ENCODE assay signal across 8 mouse cellular contexts in genomic region chr12:9585085-9585453, GRCm38 (mm10). TPM values are rescaled to one million over a fixed set of nuclear protein-coding genes. Genes with fewer than 3 reads are reported as not detected.
DNase-seq lines count a peak whose midpoint lies in the region; ATAC-seq and TF ChIP-seq lines count a peak whose summit lies in the region.

No protein-coding gene starts in this region.

- WGBS in embryonic facial prominence, embryonic 15.5 days: 2% methylated on average over 7 of the region's 7 CpGs
- 4% methylated on average over 7 of the region's 7 CpGs for WGBS in intestine, embryonic 15.5 days
- WGBS in neural tube, embryonic 13.5 days: 3% methylated on average over 7 of the region's 7 CpGs

- peak overlapping the region; percentile 68 for H3K4me2 ChIP-seq in embryonic facial prominence, embryonic 15.5 days (replicated peaks)
- peak overlapping the region; percentile 74 for H3K4me2 ChIP-seq in intestine, embryonic 15.5 days (replicated peaks)
- peak overlapping the region; percentile 69 for H3K4me2 ChIP-seq in neural tube, embryonic 13.5 days

- peak overlapping the region; percentile 48 for H3K4me3 ChIP-seq in layer of hippocampus, adult 2 months
- peak overlapping the region; percentile 42 for H3K4me3 ChIP-seq in embryonic facial prominence, embryonic 15.5 days (replicated peaks)
- peak overlapping the region; percentile 33 for H3K4me3 ChIP-seq in intestine, embryonic 15.5 days (replicated peaks)
- peak overlapping the region; percentile 44 for H3K4me3 ChIP-seq in neural tube, embryonic 13.5 days

- H3K27me3 ChIP-seq in embryonic facial prominence, embryonic 15.5 days: peaks cover 35% of the 10 kb centered on the region
- H3K27me3 ChIP-seq in intestine, embryonic 15.5 days (replicated peaks): peaks cover 29% of the 10 kb centered on the region
- H3K27me3 ChIP-seq in neural tube, embryonic 13.5 days: peaks cover 53% of the 10 kb centered on the region

- no peak for DNase-seq in layer of hippocampus, adult 2 months (ENCODE audit: low spot score in 2 of 2)
- DNase-seq in layer of hippocampus, adult 8-10 months (ENCODE audit: low spot score in 2 of 2): no peak
- DNase-seq in cerebellum, postnatal 25 days: no peak
- DNase-seq in thymus, postnatal 10 days (ENCODE audit: low spot score in 2 of 2): no peak
- DNase-seq in layer of hippocampus, postnatal 25 days (ENCODE audit: extremely low spot score in 1 of 2, low spot score in 1 of 2): no peak

- peaks cover 29% of the 10 kb centered on the region for H3K4me1 ChIP-seq in embryonic facial prominence, embryonic 15.5 days
- H3K4me1 ChIP-seq in intestine, embryonic 15.5 days (replicated peaks): peaks cover 8% of the 10 kb centered on the region; the same call in 1 of the 2 replicates
- peaks cover 31% of the 10 kb centered on the region for H3K4me1 ChIP-seq in neural tube, embryonic 13.5 days (replicated peaks)

- no peaks in the 10 kb centered on the region for H3K9me3 ChIP-seq in embryonic facial prominence, embryonic 15.5 days (replicated peaks)
- no peaks in the 10 kb centered on the region for H3K9me3 ChIP-seq in intestine, embryonic 15.5 days
- H3K9me3 ChIP-seq in neural tube, embryonic 13.5 days: no peaks in the 10 kb centered on the region

- H3K36me3 ChIP-seq in embryonic facial prominence, embryonic 15.5 days: no peaks in the 10 kb centered on the region
- H3K36me3 ChIP-seq in intestine, embryonic 15.5 days: no peaks in the 10 kb centered on the region
- H3K36me3 ChIP-seq in neural tube, embryonic 13.5 days: no peaks in the 10 kb centered on the region

- ATAC-seq in embryonic facial prominence, embryonic 15.5 days (ENCODE audit: insufficient number of reproducible peaks, low FRiP score, low TSS enrichment, low read depth): no peak
- ATAC-seq in intestine, embryonic 15.5 days: peak; percentile 84
- peak; percentile 66 for ATAC-seq in neural tube, embryonic 13.5 days (ENCODE audit: low read depth)

- H3K27ac ChIP-seq in layer of hippocampus, adult 2 months: no peak overlapping the region
- 0 out of 2 replicates have a peak overlapping the region, but pooled peaks have one; percentile 60 for H3K27ac ChIP-seq in embryonic facial prominence, embryonic 15.5 days (replicated peaks)
- no peak overlapping the region for H3K27ac ChIP-seq in intestine, embryonic 15.5 days
- H3K27ac ChIP-seq in neural tube, embryonic 13.5 days (replicated peaks): no peak overlapping the region

- TF ChIP-seq CTCF in layer of hippocampus, adult 2 months (conservative IDR thresholded peaks at IDR 0.05): no peak

- H3K9ac ChIP-seq in embryonic facial prominence, embryonic 15.5 days: no peak overlapping the region
- no peak overlapping the region for H3K9ac ChIP-seq in intestine, embryonic 15.5 days
- H3K9ac ChIP-seq in neural tube, embryonic 13.5 days: peak overlapping the region; percentile 57

RNA-seq across cellular contexts. Expression of gene Osr1, which starts 15.2 kb away (rescaled TPM):
- 1 to 10 TPM; 3.1 to 4.4 TPM for total RNA-seq in layer of hippocampus, adult 2 months (2021)
- 1 to 10 TPM; 3.5 to 4.0 (median 3.6) TPM for total RNA-seq in layer of hippocampus, adult 8-10 months (2022)
- 111 and 127 TPM in 2 replicates for polyA plus RNA-seq in embryonic facial prominence, embryonic 15.5 days (2015; fragmentation: Nextera tagmentation; extraction: Ambion mirVana)
- polyA plus RNA-seq in intestine, embryonic 15.5 days (2015; fragmentation: Nextera tagmentation; extraction: Ambion mirVana): 37.1 and 37.8 TPM in 2 replicates
- 12.3 and 15.7 TPM in 2 replicates for polyA plus RNA-seq in neural tube, embryonic 13.5 days (2015; fragmentation: Nextera tagmentation; extraction: Ambion mirVana)
- total RNA-seq in layer of hippocampus, postnatal 25 days (2021): 1 to 10 TPM; 3.0 to 4.4 TPM
